Mouse (Mus musculus) erythroid progenitor cell, adult 5-6 weeks (primary cell): ENCODE data around the gene Lmx1a. TPM values are rescaled to one million over a fixed set of nuclear protein-coding genes. Genes with fewer than 3 reads are reported as not detected.

Experiments used
- ATAC-seq: replicated peaks from 2 replicates; pipeline ENCODE4 v1.8.0; 2016; ENCODE audit warnings: moderate number of reproducible peaks, mild to moderate bottlenecking, moderate TSS enrichment, inconsistent platforms; ENCODE audit not compliant: poor library complexity, low FRiP score, severe bottlenecking
- total RNA-seq, 2 experiments: library from RNA; stranded (forward) in 1 of 2; stranded (reverse) in 1 of 2; fragments of 150-400 nt in 1 of 2; fragments of 186-747, 209-891 nt in 1 of 2; gene quantifications; 2 replicates each; pipeline versions ENCODE4 v1.2.3 to v1.2.4; 2015 to 2017; ENCODE audit warnings: low replicate concordance in 2 of 2

The Lmx1a gene
- total RNA-seq, 2 experiments from 2014 or later: not detected

GRCm38 (mm10) chr1:167854801-167855200 lies 165.8 kb downstream of the Lmx1a start:
- no peak for ATAC-seq

GRCm38 (mm10) chr1:167872028-167872427 lies 183.0 kb downstream of the Lmx1a start:
- ATAC-seq: no peak

DNA sequence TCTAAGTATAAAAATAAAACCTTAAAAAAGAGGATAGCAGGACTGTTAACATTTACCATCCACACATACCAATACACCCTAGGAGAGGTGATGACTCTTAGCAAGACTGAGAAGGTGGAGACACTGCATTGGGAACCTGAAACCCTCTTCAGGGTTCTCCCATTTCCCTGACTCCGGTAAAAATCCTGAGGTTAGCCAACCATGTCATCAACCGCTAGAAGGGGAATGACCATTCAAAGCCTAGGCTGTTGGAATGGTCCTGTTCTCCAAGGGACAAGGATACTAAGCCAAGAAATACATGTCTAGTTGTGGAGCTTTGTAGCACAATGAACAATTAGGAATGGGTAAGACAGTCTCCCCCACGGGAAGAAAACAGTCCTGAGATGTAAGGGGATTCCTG lies 185.1 kb downstream of the Lmx1a start:
- ATAC-seq: no peak

GRCm38 (mm10) chr1:167877931-167878330 lies 188.9 kb downstream of the Lmx1a start:
- ATAC-seq: no peak

DNA sequence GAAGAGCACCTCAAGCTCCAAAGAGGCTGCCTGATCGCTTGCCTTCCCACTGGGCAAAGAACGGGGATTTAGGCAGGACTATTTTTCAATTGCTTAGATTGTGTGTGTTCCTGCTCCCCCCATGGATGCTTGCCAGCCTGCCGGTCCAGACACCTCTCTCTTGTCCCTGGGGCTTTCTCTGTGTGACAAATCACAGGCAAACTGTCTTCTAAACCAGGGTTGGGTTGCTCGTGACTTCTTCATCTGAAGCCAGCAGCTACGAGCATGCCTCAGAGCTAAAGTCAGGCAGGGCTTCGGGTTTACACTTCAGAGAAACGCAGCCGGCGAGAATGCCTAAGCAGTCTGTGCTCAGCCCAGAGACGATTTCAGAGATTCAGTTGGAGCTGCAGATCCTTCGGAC lies 189.3 kb downstream of the Lmx1a start:
- ATAC-seq: no peak

DNA sequence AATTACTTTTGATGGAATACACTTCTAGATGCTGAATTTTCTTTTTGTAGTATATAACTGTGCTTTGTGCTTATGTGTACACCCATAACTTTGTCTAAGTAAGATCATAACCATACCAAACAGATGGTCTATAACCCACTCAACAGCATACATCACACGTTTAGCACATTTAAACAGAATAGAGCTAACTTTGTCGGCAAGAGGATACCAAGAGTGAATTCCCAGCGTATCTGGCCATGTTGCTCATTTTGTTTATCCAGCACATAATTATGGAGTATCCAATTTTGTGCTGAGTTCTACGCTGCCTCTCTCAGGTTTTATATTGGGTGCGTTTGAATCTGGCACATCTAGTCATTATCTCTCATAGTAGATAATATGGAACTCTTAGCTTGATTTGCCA lies 196.7 kb downstream of the Lmx1a start:
- ATAC-seq: no peak

DNA sequence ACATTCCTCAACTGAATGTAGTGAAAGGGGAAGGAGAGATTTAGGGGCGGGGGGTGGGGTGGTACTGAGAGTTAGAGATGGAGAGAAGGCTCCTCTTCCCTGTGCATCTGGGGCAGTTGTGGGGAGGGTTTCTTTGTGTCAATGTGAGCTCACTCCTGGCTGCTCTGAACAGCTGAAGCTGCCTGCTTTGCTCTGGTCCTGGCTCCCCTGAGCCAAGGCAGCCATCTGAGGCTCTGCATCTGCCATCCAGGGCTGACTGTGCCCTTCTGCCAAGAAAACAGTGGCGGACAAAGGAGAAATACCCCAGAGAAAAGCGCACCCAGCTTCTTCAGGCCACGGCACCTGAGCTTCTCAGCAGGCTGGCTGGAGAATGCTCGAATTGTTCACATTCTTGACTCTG lies 199.1 kb downstream of the Lmx1a start:
- no peak for ATAC-seq

- no peak for ATAC-seq
These were observed 199.8 kb downstream of the Lmx1a start for GRCm38 (mm10) chr1:167888816-167889215.

GRCm38 (mm10) chr1:167896234-167896633 lies 207.2 kb downstream of the Lmx1a start:
- no peak for ATAC-seq

Other genes starting within 250 kb of the Lmx1a start
- gene Lrrc52, start 222.5 kb upstream of the Lmx1a start, total RNA-seq (2015; ENCODE audit: low replicate concordance): not detected in 2 replicates
- gene Lrrc52, start 222.5 kb upstream of the Lmx1a start, total RNA-seq (2017; ENCODE audit: low replicate concordance): not detected in 2 replicates
- not detected in 2 replicates for gene Rxrg, start 90.9 kb upstream of the Lmx1a start, total RNA-seq (2015; ENCODE audit: low replicate concordance)
- not detected in 2 replicates for gene Rxrg, start 90.9 kb upstream of the Lmx1a start, total RNA-seq (2017; ENCODE audit: low replicate concordance)